Mouse (Mus musculus): ENCODE results near the gene Gm19426. TPM values are rescaled to one million over a fixed set of nuclear protein-coding genes. Genes with fewer than 3 reads are reported as not detected.

Gm19426 gene
- polyA plus RNA-seq, 1 experiment from 2014 or later = 4.6 TPM

DNA sequence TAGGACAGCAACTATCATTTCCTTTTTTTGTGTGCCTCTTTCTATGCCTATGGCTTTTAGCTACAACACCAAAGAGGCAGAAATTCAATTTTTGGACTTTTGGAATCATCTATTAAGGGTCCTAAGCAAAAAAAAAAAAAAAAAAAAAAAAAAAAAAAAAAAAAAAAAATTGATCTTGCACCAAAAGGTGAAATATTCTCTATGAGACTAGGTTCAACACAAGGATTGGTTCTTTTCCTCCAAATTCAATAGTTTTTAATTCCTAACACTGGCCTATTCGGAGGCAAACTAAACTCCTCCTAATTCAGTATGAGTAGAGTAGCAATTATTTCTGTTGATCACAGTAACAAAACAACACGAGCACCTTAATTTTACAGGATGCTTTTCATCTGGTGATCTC is 31.6 kb downstream of the Gm19426 start:
- 94% methylated on average over 2 of the region's 2 CpGs for WGBS
- no peak for DNase-seq (ENCODE audit: low spot score)
- peaks cover 43% of the 10 kb centered on the region for H3K36me3 ChIP-seq (ENCODE audit: control insufficient read depth, insufficient read depth, low read length)
- H3K27me3 ChIP-seq (replicated peaks; ENCODE audit: control insufficient read depth, insufficient read depth, low read length) = no peaks in the 10 kb centered on the region
- H3K9me3 ChIP-seq (ENCODE audit: control insufficient read depth, low read length) = no peaks in the 10 kb centered on the region
- H3K4me3 ChIP-seq (ENCODE audit: low read depth, low read length) = no peak overlapping the region
- no peak overlapping the region for H3K4me2 ChIP-seq (ENCODE audit: low read length)
- H3K27ac ChIP-seq (ENCODE audit: low read depth) = no peak overlapping the region
- no peak overlapping the region for H3K9ac ChIP-seq (ENCODE audit: low read length)
- H3K4me1 ChIP-seq (replicated peaks; ENCODE audit: control insufficient read depth, insufficient read depth, low read length) = peaks cover 12% of the 10 kb centered on the region
- no peak for ATAC-seq (replicated peaks; ENCODE audit: low FRiP score, low TSS enrichment, low read depth)

DNA sequence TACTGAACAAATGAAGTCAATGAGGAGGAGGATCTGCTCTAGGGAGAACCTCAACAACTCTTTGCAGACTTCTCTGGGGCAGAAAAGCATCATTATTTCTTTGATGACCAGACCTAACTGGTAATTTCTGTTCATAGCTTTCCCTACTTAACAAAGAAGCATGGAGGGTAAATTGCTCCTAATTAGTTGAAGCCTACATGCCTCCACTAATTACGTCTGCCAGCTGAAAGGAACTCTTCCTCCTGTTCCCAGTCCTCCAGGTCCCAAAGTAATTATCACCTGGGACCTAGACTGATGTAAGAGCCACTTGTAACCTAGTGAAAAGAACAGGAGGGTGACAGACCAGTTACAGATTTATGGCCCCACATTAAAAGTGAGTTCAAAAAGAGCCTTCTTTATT is 35.9 kb downstream of the Gm19426 start:
- Histone ChIP-seq H3K36me3 (ENCODE audit: control insufficient read depth, insufficient read depth, low read length) (peaks cover 76% of the 10 kb centered on the region), H3K27ac (ENCODE audit: low read depth) (no peak overlapping the region)
- 67% methylated on average over 1 of the region's 1 CpGs for WGBS

DNA sequence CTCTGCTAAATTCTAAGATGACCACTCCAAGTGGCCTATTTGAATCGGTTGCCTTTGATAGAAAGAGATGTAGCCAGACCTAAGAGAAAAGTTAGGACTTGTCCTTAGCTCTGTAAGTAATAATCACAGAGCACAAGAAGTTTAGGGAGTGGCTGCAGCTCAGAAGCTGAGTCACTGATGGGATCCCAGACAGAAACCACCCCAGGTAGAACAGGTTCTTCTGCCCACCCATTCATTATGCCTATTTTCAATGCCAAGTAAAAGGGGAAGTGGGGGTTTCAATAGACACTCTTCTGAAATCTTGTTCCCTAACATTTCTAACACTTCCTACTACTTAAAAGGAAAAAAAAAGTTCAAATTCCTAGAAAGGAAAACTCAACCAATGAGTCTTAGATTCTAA is 38.2 kb downstream of the Gm19426 start:
- no peak overlapping the region for H3K4me2 ChIP-seq (ENCODE audit: low read length)
- H3K4me3 ChIP-seq (ENCODE audit: low read depth, low read length) = no peak overlapping the region
- no peak overlapping the region for H3K9ac ChIP-seq (ENCODE audit: low read length)
- ATAC-seq (replicated peaks; ENCODE audit: low FRiP score, low TSS enrichment, low read depth) = peak; percentile 64; the same call in 1 of the 2 replicates
- H3K27ac ChIP-seq (ENCODE audit: low read depth) = no peak overlapping the region
- peaks cover 81% of the 10 kb centered on the region for H3K36me3 ChIP-seq (ENCODE audit: control insufficient read depth, insufficient read depth, low read length)
- no peaks in the 10 kb centered on the region for H3K9me3 ChIP-seq (ENCODE audit: control insufficient read depth, low read length)
- DNase-seq (ENCODE audit: low spot score) = no peak
- WGBS = 89% methylated on average over 1 of the region's 1 CpGs
- no peaks in the 10 kb centered on the region for H3K27me3 ChIP-seq (replicated peaks; ENCODE audit: control insufficient read depth, insufficient read depth, low read length)
- H3K4me1 ChIP-seq (replicated peaks; ENCODE audit: control insufficient read depth, insufficient read depth, low read length) = 0 out of 2 replicates have a peak, but pooled peaks cover 4% of the 10 kb centered on the region

More for the DNA sequence above, 35.9 kb downstream of the Gm19426 start:
- Histone ChIP-seq H3K4me1 (replicated peaks; ENCODE audit: control insufficient read depth, insufficient read depth, low read length) (0 out of 2 replicates have a peak, but pooled peaks cover 4% of the 10 kb centered on the region), H3K27me3 (replicated peaks; ENCODE audit: control insufficient read depth, insufficient read depth, low read length) (no peaks in the 10 kb centered on the region), H3K4me3 (ENCODE audit: low read depth, low read length) (no peak overlapping the region), H3K4me2 (ENCODE audit: low read length) (no peak overlapping the region), H3K9ac (ENCODE audit: low read length) (no peak overlapping the region), H3K9me3 (ENCODE audit: control insufficient read depth, low read length) (no peaks in the 10 kb centered on the region)
- ATAC-seq (replicated peaks; ENCODE audit: low FRiP score, low TSS enrichment, low read depth) = no peak
- DNase-seq (ENCODE audit: low spot score) = no peak

DNA sequence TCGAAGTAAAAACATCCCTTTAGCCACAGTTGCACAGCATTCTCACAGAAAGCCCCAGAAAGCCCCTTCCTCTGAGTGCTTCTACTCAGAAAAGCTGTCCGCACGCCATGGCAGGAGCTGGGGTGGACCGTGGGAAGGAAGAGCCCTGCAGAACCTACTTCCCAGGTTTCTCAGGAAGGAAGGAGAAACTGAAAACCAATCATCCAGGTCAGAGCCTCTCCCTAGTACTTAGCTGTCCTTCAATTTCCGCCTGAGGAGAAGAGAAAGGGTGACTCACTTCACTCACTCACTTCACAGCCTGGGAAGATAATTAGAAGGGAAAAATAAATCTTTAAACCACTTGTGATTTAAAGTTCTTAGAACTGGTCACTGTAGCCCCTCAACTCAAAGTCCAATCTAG is 39.1 kb downstream of the Gm19426 start:
- H3K27me3 ChIP-seq (replicated peaks; ENCODE audit: control insufficient read depth, insufficient read depth, low read length) = no peaks in the 10 kb centered on the region
- no peak overlapping the region for H3K27ac ChIP-seq (ENCODE audit: low read depth)
- peaks cover 80% of the 10 kb centered on the region for H3K36me3 ChIP-seq (ENCODE audit: control insufficient read depth, insufficient read depth, low read length)
- 88% methylated on average over 5 of the region's 5 CpGs for WGBS
- H3K4me1 ChIP-seq (replicated peaks; ENCODE audit: control insufficient read depth, insufficient read depth, low read length) = 0 out of 2 replicates have a peak, but pooled peaks cover 4% of the 10 kb centered on the region
- H3K4me2 ChIP-seq (ENCODE audit: low read length) = no peak overlapping the region
- no peak for DNase-seq (ENCODE audit: low spot score)
- no peaks in the 10 kb centered on the region for H3K9me3 ChIP-seq (ENCODE audit: control insufficient read depth, low read length)
- no peak overlapping the region for H3K4me3 ChIP-seq (ENCODE audit: low read depth, low read length)
- no peak for ATAC-seq (replicated peaks; ENCODE audit: low FRiP score, low TSS enrichment, low read depth)
- H3K9ac ChIP-seq (ENCODE audit: low read length) = no peak overlapping the region

DNA sequence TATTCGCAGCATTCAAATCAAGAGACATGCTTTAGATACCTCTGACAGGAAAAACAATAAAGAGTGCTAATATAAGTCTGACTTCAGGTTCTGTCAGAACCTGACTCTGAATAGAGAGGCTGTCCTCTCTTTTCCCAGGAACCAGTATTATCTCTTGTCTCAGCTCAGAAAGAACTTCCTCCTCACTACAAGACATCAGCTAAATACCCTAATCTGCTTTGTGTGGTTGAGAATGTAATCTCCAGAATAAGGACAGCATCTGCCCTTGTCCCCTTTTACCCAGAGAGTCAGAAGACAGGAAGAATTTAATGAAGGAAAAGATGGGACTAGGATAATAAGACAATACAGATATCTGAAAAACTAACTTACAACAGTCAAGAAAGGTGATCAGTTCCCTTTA is 40.0 kb downstream of the Gm19426 start:
- Histone ChIP-seq H3K9me3 (ENCODE audit: control insufficient read depth, low read length) (no peaks in the 10 kb centered on the region), H3K36me3 (ENCODE audit: control insufficient read depth, insufficient read depth, low read length) (peaks cover 79% of the 10 kb centered on the region), H3K9ac (ENCODE audit: low read length) (no peak overlapping the region), H3K27ac (ENCODE audit: low read depth) (no peak overlapping the region), H3K4me1 (replicated peaks; ENCODE audit: control insufficient read depth, insufficient read depth, low read length) (0 out of 2 replicates have a peak, but pooled peaks cover 4% of the 10 kb centered on the region), H3K4me3 (ENCODE audit: low read depth, low read length) (no peak overlapping the region), H3K27me3 (replicated peaks; ENCODE audit: control insufficient read depth, insufficient read depth, low read length) (no peaks in the 10 kb centered on the region), H3K4me2 (ENCODE audit: low read length) (no peak overlapping the region)
- 100% methylated on average over 1 of the region's 1 CpGs for WGBS
- DNase-seq (ENCODE audit: low spot score) (no peak), ATAC-seq (replicated peaks; ENCODE audit: low FRiP score, low TSS enrichment, low read depth) (no peak)

DNA sequence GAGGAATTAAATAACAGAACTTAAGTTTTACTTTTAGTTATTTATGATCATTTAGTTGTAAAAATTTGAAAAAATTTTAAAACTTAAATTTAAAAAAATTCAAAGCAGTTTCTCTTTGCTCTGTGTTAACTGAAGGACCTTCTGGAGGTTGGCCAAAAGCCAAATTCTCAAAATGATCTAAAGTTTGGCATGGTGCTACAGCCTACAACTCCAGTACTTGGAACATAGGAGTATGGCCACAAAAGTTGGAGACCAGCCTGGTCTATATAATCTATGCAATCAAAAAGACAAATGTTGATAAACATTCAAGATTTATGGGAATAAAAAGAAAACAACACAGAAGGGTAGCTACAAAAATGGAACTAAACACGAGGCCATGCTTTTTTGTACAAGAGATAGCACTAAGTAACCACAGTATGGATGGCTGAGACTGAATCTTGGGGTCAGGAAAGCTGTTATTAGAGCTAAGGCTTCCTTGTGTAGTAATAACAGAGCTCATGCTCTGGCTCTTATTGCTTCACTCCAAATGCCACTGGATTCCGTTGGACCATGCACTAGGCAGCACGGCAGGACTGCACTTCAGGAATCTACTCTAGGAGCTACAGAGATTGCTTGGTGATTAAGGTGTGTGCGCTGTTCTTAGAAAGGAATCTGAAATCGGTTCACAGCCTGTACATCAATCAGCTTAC is 48.3 kb downstream of the Gm19426 start:
- peaks cover 89% of the 10 kb centered on the region for H3K36me3 ChIP-seq (ENCODE audit: control insufficient read depth, insufficient read depth, low read length)
- DNase-seq (ENCODE audit: low spot score) (no peak), ATAC-seq (replicated peaks; ENCODE audit: low FRiP score, low TSS enrichment, low read depth) (no peak)

More for the DNA sequence above, 48.3 kb downstream of the Gm19426 start:
- WGBS = 79% methylated on average over 5 of the region's 5 CpGs
- Histone ChIP-seq H3K4me1 (replicated peaks; ENCODE audit: control insufficient read depth, insufficient read depth, low read length) (no peaks in the 10 kb centered on the region), H3K9me3 (ENCODE audit: control insufficient read depth, low read length) (no peaks in the 10 kb centered on the region), H3K27ac (ENCODE audit: low read depth) (no peak overlapping the region), H3K9ac (ENCODE audit: low read length) (no peak overlapping the region), H3K4me3 (ENCODE audit: low read depth, low read length) (no peak overlapping the region), H3K27me3 (replicated peaks; ENCODE audit: control insufficient read depth, insufficient read depth, low read length) (no peaks in the 10 kb centered on the region), H3K4me2 (ENCODE audit: low read length) (no peak overlapping the region)

MicroRNAs within 50 kb of the gene (microRNA counts, 519-probe panel; counts per million panel counts)
- microRNA mmu-miR-130a = 6,210 counts per million, percentile 98 among the panel's probes with 10 or more counts

Small RNA genes lying within 50 kb of the gene (microRNA-seq; reads per million reads assigned to microRNA genes)
- 36,890 reads per million, percentile 99 among the genes with 10 or more reads in this experiment for gene Mir130a

Other genes with a start within 250 kb of the Gm19426 start
- 59.5 and 64.6 TPM in 2 replicates for gene Ctnnd1, start 92.9 kb downstream of the Gm19426 start, polyA plus RNA-seq (2014; fragmentation: Nextera tagmentation; extraction: Ambion mirVana)
- gene Btbd18, start 84.6 kb downstream of the Gm19426 start, polyA plus RNA-seq (2014; fragmentation: Nextera tagmentation; extraction: Ambion mirVana) = 0.34 and 0.60 TPM in 2 replicates
- 309 and 329 TPM in 2 replicates for gene Selenoh, start 72.9 kb downstream of the Gm19426 start, polyA plus RNA-seq (2014; fragmentation: Nextera tagmentation; extraction: Ambion mirVana)
- not detected in 2 replicates for gene Gm28635, start 65.6 kb downstream of the Gm19426 start, polyA plus RNA-seq (2014; fragmentation: Nextera tagmentation; extraction: Ambion mirVana)
- 39.5 and 40.6 TPM in 2 replicates for gene Med19, start 65.3 kb downstream of the Gm19426 start, polyA plus RNA-seq (2014; fragmentation: Nextera tagmentation; extraction: Ambion mirVana)
- gene Tmx2, start 64.5 kb downstream of the Gm19426 start, polyA plus RNA-seq (2014; fragmentation: Nextera tagmentation; extraction: Ambion mirVana) = 131 and 134 TPM in 2 replicates
- gene Zdhhc5, start 28.5 kb downstream of the Gm19426 start, polyA plus RNA-seq (2014; fragmentation: Nextera tagmentation; extraction: Ambion mirVana) = 30.0 and 30.7 TPM in 2 replicates
- gene Clp1, start 16.3 kb downstream of the Gm19426 start, polyA plus RNA-seq (2014; fragmentation: Nextera tagmentation; extraction: Ambion mirVana) = 25.7 and 29.0 TPM in 2 replicates
- gene Ypel4, start 9.6 kb downstream of the Gm19426 start, polyA plus RNA-seq (2014; fragmentation: Nextera tagmentation; extraction: Ambion mirVana) = 6.9 and 8.8 TPM in 2 replicates
- gene Serping1, start 31.8 kb upstream of the Gm19426 start, polyA plus RNA-seq (2014; fragmentation: Nextera tagmentation; extraction: Ambion mirVana) = 60.9 and 73.4 TPM in 2 replicates
- 33.2 and 33.3 TPM in 2 replicates for gene Ube2l6, start 55.2 kb upstream of the Gm19426 start, polyA plus RNA-seq (2014; fragmentation: Nextera tagmentation; extraction: Ambion mirVana)
- 0.27 TPM in 1 of 2 replicates, not detected in the other for gene Smtnl1, start 79.0 kb upstream of the Gm19426 start, polyA plus RNA-seq (2014; fragmentation: Nextera tagmentation; extraction: Ambion mirVana)
- gene Timm10, start 83.3 kb upstream of the Gm19426 start, polyA plus RNA-seq (2014; fragmentation: Nextera tagmentation; extraction: Ambion mirVana) = 73.7 and 75.5 TPM in 2 replicates
- gene Slc43a1, start 95.2 kb upstream of the Gm19426 start, polyA plus RNA-seq (2014; fragmentation: Nextera tagmentation; extraction: Ambion mirVana) = 18.3 and 18.7 TPM in 2 replicates
- 0.99 and 1.9 TPM in 2 replicates for gene Rtn4rl2, start 143.1 kb upstream of the Gm19426 start, polyA plus RNA-seq (2014; fragmentation: Nextera tagmentation; extraction: Ambion mirVana)
- 46.7 and 54.7 TPM in 2 replicates for gene Slc43a3, start 192.9 kb upstream of the Gm19426 start, polyA plus RNA-seq (2014; fragmentation: Nextera tagmentation; extraction: Ambion mirVana)
- gene Prg2, start 236.8 kb upstream of the Gm19426 start, polyA plus RNA-seq (2014; fragmentation: Nextera tagmentation; extraction: Ambion mirVana) = not detected in 2 replicates
- not detected in 2 replicates for gene Prg3, start 244.6 kb upstream of the Gm19426 start, polyA plus RNA-seq (2014; fragmentation: Nextera tagmentation; extraction: Ambion mirVana)